Mouse (Mus musculus): ENCODE data around the gene R3hdm4.
A peak's percentile ranks its signal among the peaks of the same experiment; 100 is the strongest.

The R3hdm4 gene

DNA sequence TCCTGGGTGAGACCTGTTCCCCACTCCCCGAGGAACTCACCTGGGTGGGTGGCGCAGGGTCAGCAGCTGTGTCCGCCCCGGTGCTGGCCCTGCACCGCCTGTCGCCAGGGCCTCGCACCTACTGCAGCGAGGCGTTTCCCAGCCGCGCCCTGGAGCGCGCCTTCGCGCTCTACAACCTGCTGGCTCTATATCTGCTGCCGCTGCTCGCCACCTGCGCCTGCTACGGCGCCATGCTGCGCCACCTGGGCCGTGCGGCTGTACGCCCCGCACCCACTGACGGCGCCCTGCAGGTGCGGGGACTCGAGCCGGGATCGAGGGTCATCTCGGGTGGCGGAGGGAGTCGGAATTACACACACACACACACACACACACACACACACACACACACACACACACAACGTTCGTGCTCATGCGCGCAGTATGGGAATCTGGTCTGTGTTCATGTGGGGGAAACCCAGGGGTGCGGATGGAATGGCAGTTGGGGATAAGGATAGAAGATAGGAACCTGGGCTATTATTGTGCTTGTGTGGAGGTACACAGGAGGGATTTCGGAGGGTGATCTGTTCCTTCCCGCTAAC, at the start of gene R3hdm4:
TSS of gene R3hdm4 (minus strand) at position 251 of the 578 bp plus-strand sequence.
- DNase-seq = no peak

DNA sequence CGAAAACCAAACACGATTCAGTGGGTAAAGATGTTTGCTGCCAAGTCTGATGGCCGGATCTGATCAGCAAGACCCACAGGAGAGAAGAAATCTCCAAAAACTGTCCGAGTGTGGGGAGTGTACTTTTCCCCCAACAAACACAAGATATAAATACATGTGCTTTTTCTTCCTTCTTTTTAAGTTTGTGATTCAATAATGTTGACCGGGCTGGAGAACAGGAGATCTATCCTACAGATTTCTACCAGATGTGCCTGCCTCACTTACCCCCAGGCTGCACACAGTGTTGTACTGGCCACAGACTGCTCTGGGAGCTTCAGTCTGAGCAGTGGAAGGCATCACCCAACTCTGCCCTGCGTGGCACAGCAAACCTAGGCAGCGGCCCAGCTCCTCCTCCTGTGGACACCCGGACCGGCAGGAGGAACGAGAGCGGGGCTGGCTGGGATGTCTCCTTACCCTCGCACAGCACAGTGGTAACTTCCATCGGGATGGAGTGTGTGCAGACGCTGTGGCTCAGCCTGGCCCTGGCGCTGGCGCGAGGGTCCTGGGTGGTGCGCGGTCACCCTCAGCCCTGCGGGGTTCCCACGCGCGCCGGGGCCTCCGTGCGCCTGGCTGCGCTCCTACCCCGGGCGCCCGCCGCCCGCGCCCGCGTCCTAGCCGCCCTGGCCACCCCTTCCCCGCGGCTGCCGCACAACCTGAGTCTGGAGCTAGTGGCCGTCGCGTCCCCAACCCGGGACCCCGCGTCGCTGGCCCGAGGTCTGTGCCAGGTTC, 49.6 kb upstream of the R3hdm4 start, which contains the start of gene Grin3b:
TSS of gene Grin3b (plus strand) at position 301 of the 768 bp plus-strand sequence.
- DNase-seq = peak in 1 of 2 experiments; percentile 50

DNA sequence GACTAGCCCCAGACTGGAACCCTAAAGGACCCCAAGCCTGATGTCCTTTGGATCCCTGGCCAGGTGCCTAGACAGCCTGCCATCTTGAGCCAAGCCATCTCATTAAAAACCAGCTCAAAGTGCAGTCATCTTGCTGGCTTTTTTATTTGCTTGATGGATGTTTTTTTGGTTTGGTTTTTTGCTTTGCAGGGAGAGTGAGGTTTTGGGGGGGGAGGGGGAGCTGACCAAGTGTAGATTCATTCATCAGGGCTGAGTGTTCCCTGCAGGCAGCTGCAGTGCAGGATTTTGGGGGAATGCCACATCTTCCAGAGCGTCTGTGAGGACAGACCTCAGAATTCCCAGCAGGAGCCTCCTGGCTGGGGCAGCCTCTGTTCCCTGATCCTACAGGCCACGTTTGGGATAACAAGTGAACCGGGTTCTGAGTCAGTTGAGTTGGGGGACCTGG, 48.1 kb upstream of the R3hdm4 start:
- DNase-seq = peak; percentile 76 to 81

- DNase-seq = no peak
Observed at GRCm38 (mm10) chr10:79968181-79968580, 47.2 kb upstream of the R3hdm4 start.

DNA sequence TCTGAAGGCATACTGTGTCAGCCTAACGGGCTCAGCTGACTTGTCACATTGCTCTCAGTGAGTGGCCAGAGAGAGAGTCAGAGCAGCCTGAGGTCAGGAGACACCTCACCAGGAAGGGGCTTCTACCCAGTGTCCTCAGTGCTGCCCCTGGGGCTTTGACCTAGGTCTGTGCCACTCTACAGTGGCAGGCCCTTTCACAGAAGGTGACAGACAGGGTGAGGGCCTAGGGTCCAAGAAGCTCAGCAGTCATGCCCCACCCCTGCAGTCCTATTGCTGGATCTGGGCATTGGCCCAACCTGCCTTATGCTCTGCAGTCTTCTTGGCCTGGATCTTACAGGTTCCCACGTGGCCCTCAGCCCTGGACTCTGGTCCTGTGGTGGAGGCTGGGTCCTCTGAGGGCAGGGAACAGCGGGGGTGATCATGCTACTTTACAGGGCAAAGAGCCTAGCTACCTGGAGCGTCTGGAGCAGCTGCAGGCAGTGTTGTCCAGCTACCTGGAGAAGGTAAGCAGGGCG, 45.9 kb upstream of the R3hdm4 start:
- peak; percentile 88 to 97 for DNase-seq

GRCm38 (mm10) chr10:79965325-79965724, 44.3 kb upstream of the R3hdm4 start:
- no peak for DNase-seq

GRCm38 (mm10) chr10:79964727-79965126, 43.7 kb upstream of the R3hdm4 start:
- no peak for DNase-seq

DNA sequence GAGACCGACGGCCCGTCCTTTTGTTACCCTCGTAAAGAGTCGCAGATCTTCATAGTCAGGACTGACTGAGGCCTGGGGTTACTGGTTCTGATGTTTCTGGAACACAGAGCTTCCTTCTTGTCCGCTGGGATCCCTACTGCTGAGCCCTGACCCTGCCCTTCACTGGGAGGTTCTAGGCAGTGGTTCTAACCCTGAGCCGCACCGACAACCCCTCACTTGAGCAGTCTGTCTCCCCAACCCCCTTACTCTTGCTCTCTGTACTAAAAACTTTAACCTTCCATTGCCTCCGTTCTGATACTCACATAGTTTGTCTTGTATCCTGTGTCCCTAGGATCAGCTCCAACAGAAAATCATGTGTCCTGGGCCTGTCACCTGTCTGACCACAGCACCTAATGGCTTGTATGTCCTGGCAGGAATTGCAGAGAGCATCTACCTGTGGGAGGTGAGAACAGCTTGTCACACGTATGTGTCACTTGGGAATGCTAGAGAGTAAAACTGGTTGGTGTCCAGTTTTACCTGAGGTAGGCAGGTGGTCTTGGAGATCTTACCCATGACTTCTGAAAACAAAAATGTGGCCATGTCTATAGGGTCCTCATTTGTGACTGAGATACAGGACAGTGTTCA, 39.8 kb upstream of the R3hdm4 start:
- DNase-seq = no peak

- DNase-seq = peak; percentile 98 to 99
Observed at GRCm38 (mm10) chr10:79959847-79960601, 39.0 kb upstream of the R3hdm4 start, which contains the start of gene Wdr18. Gene Wdr18, plus strand, starts transcription at chr10:79960152.

DNA sequence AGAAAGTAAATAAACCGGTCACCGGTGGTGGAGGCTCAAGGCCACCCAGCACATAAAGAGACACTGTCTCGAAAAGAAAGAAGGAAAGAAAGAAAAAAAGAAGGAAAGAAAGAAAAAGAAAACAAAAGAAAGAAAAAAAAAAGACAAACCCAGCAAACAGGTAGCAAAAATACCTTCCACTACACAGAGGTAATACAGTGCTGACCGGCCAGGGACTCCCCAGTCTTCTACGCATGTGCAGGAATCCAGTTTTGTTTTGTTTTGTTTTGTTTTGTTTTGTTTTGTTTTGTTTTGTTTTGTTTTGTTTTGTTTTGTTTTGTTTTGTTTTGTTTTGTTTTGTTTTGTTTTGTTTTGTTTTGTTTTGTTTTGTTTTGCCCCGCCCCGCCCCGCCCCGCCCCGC, 38.4 kb upstream of the R3hdm4 start:
- peak in 1 of 2 experiments; percentile 77 for DNase-seq

DNA sequence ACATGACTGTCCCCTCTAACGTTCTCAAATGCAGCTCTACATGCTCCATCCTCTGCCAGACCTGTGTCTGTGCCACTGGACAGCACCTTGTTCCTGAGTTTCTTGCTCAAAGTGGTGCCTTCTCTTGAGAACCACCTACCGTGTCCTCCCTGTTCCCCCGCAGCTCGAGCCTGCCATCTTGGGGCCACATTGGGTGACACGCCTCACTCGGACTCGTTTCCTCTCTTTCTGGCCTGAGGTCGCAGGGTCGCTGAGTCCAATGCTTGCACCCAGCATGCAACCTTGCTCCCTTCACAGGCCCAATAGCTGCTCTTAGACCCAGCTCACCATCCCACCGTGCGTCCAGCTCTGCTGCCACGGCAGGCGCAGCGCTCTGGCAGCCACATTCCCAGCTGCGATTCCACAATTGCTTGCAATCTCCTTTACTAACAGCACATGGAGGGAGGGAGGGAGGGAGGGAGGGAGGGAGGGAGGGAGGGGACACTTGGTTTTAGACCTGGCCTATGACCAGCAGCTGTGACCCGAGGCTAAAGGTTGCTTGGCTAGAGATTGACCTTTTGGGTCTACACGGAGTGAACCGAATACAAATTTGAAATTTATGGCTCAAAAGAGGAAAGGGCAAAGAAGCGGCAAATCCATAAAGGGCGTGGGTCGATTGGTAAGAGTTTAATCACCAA, 37.3 kb upstream of the R3hdm4 start:
- peak; percentile 89 to 93 for DNase-seq

DNA sequence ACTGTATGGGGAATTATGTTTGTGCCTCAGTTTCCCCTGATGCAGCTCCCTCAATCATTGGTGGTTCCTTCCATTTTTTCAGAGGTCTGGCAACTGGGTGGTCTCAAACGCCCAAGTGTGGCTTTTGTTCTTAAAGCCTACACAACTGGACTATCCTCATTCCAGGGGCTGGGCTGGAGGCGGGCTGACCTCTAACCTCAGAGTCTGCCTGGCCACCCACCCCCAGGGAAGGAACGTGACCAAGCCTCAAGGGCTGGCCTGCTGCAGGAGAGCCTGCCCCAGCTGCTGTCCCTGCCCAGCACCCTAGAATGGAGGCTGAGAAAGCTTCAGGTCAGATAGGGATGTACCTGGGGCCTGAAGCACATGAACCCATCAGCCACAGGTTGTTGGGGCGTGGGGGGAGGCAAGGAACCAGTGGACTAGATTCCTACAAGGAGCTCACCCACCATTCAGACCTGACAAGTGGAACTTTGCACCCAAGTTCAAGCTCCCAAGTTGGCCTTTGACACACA, 35.7 kb upstream of the R3hdm4 start:
- no peak for DNase-seq

DNA sequence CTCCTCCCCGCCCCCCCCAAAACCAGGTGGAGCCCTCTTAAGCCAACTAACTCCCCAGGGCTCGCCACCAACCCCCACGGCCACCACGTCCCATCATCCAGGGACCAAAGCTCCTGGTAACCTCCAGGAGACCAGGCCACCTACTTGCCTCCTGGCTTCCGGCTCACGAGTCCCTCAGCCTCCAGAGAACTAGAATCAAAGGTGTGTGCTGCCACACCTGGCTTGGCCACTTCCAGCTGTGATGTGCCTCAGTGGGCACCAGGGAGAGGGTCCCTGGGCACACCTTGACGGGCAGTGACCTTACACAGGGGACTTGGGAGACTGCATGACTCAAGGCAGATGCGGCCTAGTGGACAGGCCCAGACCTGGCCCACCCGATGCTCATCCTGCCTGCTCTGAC, 34.7 kb upstream of the R3hdm4 start:
- DNase-seq = no peak

DNA sequence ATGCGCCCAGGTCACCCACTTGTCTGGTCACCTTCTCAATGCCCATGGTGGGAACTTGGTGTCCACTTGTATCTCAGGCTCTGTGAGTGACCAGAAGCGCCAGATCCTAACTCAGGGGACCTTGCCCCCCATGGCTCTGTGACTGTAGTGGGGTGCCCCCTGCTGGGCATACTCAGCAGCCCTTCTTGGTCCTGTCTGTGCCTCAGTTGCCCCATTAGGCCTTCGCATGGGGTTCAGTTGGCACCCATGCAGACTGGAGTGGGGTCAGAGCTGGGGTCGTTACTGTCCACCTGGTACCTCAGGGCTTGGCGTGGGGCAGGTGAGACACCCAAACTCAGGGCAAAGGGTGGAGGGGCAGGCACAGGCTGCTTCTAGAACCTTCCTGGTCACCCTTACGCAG, 32.9 kb upstream of the R3hdm4 start:
- peak in 1 of 2 experiments; percentile 73 for DNase-seq

GRCm38 (mm10) chr10:79950661-79951060, 29.7 kb upstream of the R3hdm4 start:
- no peak for DNase-seq

GRCm38 (mm10) chr10:79949873-79950272, 28.9 kb upstream of the R3hdm4 start:
- DNase-seq = peak in 1 of 2 experiments; percentile 24

- no peak for DNase-seq
Observed at GRCm38 (mm10) chr10:79947502-79947901, 26.5 kb upstream of the R3hdm4 start.

GRCm38 (mm10) chr10:79946752-79947322, 25.8 kb upstream of the R3hdm4 start:
- no peak for DNase-seq

GRCm38 (mm10) chr10:79945507-79946234, 24.7 kb upstream of the R3hdm4 start:
- peak; percentile 64 to 91 for DNase-seq

- DNase-seq = no peak
Observed at GRCm38 (mm10) chr10:79943471-79943901, 22.5 kb upstream of the R3hdm4 start.

DNA sequence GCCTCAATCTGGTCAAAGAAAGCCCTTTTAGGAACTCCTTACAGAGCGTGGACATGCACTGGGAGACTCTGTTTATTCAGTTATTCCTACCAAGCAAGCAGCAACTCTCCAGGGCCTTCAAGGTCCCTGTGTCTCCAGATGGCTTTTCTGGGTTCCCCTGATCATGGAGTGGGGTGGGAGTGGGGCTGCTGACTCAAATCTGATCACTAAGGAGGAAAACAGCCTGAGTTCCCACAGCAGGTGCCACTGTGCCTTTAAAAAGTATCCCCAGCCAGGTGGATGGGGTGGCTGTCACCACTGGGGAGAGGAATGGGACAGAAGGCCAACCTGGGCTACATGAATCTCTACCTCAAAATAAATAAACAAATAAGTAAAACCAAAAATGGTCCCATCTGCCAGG, 22.0 kb upstream of the R3hdm4 start:
- DNase-seq = no peak
